Mouse (Mus musculus) midbrain, embryonic 15.5 days (tissue): ENCODE measurements around the gene Ampd3. TPM values are rescaled to one million over a fixed set of nuclear protein-coding genes. Genes with fewer than 3 reads are reported as not detected.

ENCODE experiments used
- ATAC-seq: fragments of 200-750 bp; cut with Nextera tagmentation; replicated peaks from 2 replicates; pipeline ENCODE4 v1.8.0; 2017; ENCODE audit warnings: moderate TSS enrichment
- H3K27ac ChIP-seq: fragments of 300-500 bp; sonication (generic); 2 replicates; pipeline ENCODE4 v1.5.1; 2015; ENCODE audit warnings: mild to moderate bottlenecking, inconsistent platforms
- H3K27me3 ChIP-seq: fragments of 300-500 bp; sonication (generic); replicated peaks from 2 replicates; pipeline ENCODE4 v1.6.1; 2015; ENCODE audit warnings: inconsistent platforms
- H3K36me3 ChIP-seq: fragments of 300-500 bp; sonication (generic); replicated peaks from 2 replicates; pipeline ENCODE4 v1.6.1; 2015; ENCODE audit warnings: inconsistent platforms
- H3K4me1 ChIP-seq: fragments of 300-500 bp; sonication (generic); 2 replicates; pipeline ENCODE4 v1.6.1; 2015; ENCODE audit warnings: inconsistent platforms
- H3K4me2 ChIP-seq: fragments of 300-500 bp; sonication (generic); 2 replicates; pipeline ENCODE4 v1.6.1; 2015; ENCODE audit warnings: inconsistent platforms, mild to moderate bottlenecking, moderate library complexity
- H3K4me3 ChIP-seq: fragments of 300-500 bp; sonication (generic); 2 replicates; pipeline ENCODE4 v1.5.1; 2015; ENCODE audit warnings: mild to moderate bottlenecking, inconsistent platforms
- H3K9ac ChIP-seq: fragments of 300-500 bp; sonication (generic); 2 replicates; pipeline ENCODE4 v1.6.1; 2015; ENCODE audit warnings: mild to moderate bottlenecking, inconsistent platforms
- H3K9me3 ChIP-seq: fragments of 300-500 bp; sonication (generic); 2 replicates; pipeline ENCODE4 v1.6.1; 2016; ENCODE audit warnings: inconsistent platforms
- WGBS: fragments of 180-500 bp; shearing (Covaris S2); methylation state at CpG from one replicate; pipeline ENCODE4 v1.1.7; 2015; ENCODE audit warnings: mixed read lengths; 5-methylcytosine and 5-hydroxymethylcytosine counted together
- microRNA-seq: library from miRNA; unstranded; fragments of <30 nt; microRNA quantifications from one replicate; pipeline ENCODE4, GENCODE M21; 2016
- polyA plus RNA-seq: library from polyadenylated mRNA; unstranded; fragments of >200 nt; fragmentation: Nextera tagmentation; extraction: Ambion mirVana; gene quantifications from 2 replicates; pipeline ENCODE4 v1.2.1, GENCODE M21; 2015

The Ampd3 gene
- polyA plus RNA-seq, 1 experiment from 2014 or later = 9.7 TPM

- Histone ChIP-seq H3K4me1 (no peaks in the 10 kb centered on the region), H3K4me2 (no peak overlapping the region), H3K36me3 (no peaks in the 10 kb centered on the region), H3K27me3 (no peaks in the 10 kb centered on the region), H3K4me3 (no peak overlapping the region), H3K9ac (no peak overlapping the region), H3K9me3 (no peaks in the 10 kb centered on the region), H3K27ac (no peak overlapping the region)
- 59% methylated on average over 3 of the region's 3 CpGs for WGBS
- no peak for ATAC-seq
These were observed 86.5 kb downstream of the Ampd3 start for GRCm38 (mm10) chr7:110854519-110854918.

- Histone ChIP-seq H3K4me1 (no peaks in the 10 kb centered on the region), H3K4me2 (no peak overlapping the region), H3K27ac (no peak overlapping the region), H3K4me3 (no peak overlapping the region), H3K27me3 (no peaks in the 10 kb centered on the region), H3K9me3 (no peaks in the 10 kb centered on the region), H3K36me3 (no peaks in the 10 kb centered on the region), H3K9ac (no peak overlapping the region)
- WGBS = 75% methylated on average over 8 of the region's 8 CpGs
- no peak for ATAC-seq
These were observed 87.0 kb downstream of the Ampd3 start for GRCm38 (mm10) chr7:110854927-110855546.

- WGBS = 78% methylated on average over 1 of the region's 1 CpGs
- no peaks in the 10 kb centered on the region for H3K4me1 ChIP-seq
- no peak overlapping the region for H3K27ac ChIP-seq
- no peaks in the 10 kb centered on the region for H3K27me3 ChIP-seq
- H3K4me3 ChIP-seq = no peak overlapping the region
- ATAC-seq = no peak
- H3K36me3 ChIP-seq = no peaks in the 10 kb centered on the region
- no peaks in the 10 kb centered on the region for H3K9me3 ChIP-seq
- H3K9ac ChIP-seq = no peak overlapping the region
- H3K4me2 ChIP-seq = no peak overlapping the region
These were observed 87.6 kb downstream of the Ampd3 start for GRCm38 (mm10) chr7:110855604-110856003.

- 0 out of 2 replicates have a peak, but pooled peaks cover 3% of the 10 kb centered on the region for H3K4me1 ChIP-seq
- no peaks in the 10 kb centered on the region for H3K36me3 ChIP-seq
- no peaks in the 10 kb centered on the region for H3K9me3 ChIP-seq
- no peak overlapping the region for H3K9ac ChIP-seq
- 84% methylated on average over 5 of the region's 5 CpGs for WGBS
- H3K4me2 ChIP-seq = no peak overlapping the region
- no peak overlapping the region for H3K27ac ChIP-seq
- ATAC-seq = no peak
- H3K4me3 ChIP-seq = no peak overlapping the region
- H3K27me3 ChIP-seq = no peaks in the 10 kb centered on the region
These were observed 92.1 kb downstream of the Ampd3 start for GRCm38 (mm10) chr7:110860129-110860528.

Small RNA genes within 50 kb of the gene (microRNA-seq; reads per million reads assigned to microRNA genes)
- not detected for gene Gm47282

Other genes starting within 250 kb of the Ampd3 start
- gene Sbf2, start 153.3 kb upstream of the Ampd3 start, polyA plus RNA-seq = 63.9 and 69.6 TPM in 2 replicates
- gene Adm, start 140.5 kb upstream of the Ampd3 start, polyA plus RNA-seq = 4.3 and 4.8 TPM in 2 replicates
- 30.7 and 35.5 TPM in 2 replicates for gene Rnf141, start 76.3 kb downstream of the Ampd3 start, polyA plus RNA-seq
- gene Lyve1, start 95.0 kb downstream of the Ampd3 start, polyA plus RNA-seq = 6.9 and 7.0 TPM in 2 replicates
- gene Mrvi1, start 214.3 kb downstream of the Ampd3 start, polyA plus RNA-seq = 0.59 and 0.60 TPM in 2 replicates